14 mouse cellular contexts compared by ENCODE assay signal in the genomic region with DNA sequence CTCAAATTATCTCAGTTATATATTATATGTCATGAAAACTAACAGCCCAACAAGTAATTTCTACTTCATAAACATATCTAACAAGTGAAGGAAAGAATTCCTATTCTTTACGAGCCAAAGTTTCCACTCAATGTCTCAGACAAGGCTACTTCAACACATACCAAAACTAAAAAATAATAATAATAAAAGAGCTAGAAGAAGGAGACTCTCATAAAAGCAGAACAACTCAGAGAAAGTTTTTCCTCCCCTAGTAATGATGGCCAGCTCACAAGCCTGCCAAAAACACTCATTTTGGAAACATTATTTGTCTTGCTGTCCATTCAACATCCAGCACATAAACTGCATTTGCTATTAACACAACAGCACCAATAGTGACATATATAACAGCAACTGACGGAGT.
"Had no signal": no experiment of that assay in that cellular context is flagged by ENCODE, and none has a peak within 500 bp of the region (broad histone marks: within the 10 kb centered on the region; RNA-seq: fewer than 3 reads in every experiment).

No protein-coding gene starts in this region.

- DNase-seq: lung, adult 18-20 months; lung, postnatal 4 days; midbrain, embryonic 14.5 days; right cerebral cortex, postnatal 14 days; thymus, adult 2 months; thymus, postnatal 25 days; thymus, postnatal 4 days had no signal

- H3K9me3 ChIP-seq: lung, embryonic 15.5 days; midbrain, embryonic 10.5 days; midbrain, embryonic 12.5 days; neural tube, embryonic 12.5 days; stomach, embryonic 15.5 days had no signal

- H3K27me3 ChIP-seq: lung, embryonic 15.5 days; midbrain, embryonic 12.5 days; neural tube, embryonic 12.5 days; stomach, embryonic 15.5 days had no signal

- H3K27ac ChIP-seq: lung, embryonic 15.5 days; midbrain, embryonic 10.5 days; midbrain, embryonic 12.5 days; neural tube, embryonic 12.5 days; stomach, embryonic 15.5 days; stomach, postnatal 0 days had no signal

- H3K4me1 ChIP-seq: lung, embryonic 15.5 days; midbrain, embryonic 10.5 days; midbrain, embryonic 12.5 days; neural tube, embryonic 12.5 days; stomach, embryonic 15.5 days had no signal

- H3K4me2 ChIP-seq: lung, embryonic 15.5 days; midbrain, embryonic 12.5 days; neural tube, embryonic 12.5 days; stomach, embryonic 15.5 days had no signal

- H3K9ac ChIP-seq: lung, embryonic 15.5 days; midbrain, embryonic 12.5 days; neural tube, embryonic 12.5 days; stomach, embryonic 15.5 days had no signal

- H3K36me3 ChIP-seq: lung, embryonic 15.5 days; midbrain, embryonic 10.5 days; midbrain, embryonic 12.5 days; neural tube, embryonic 12.5 days; stomach, embryonic 15.5 days had no signal

- ATAC-seq: lung, postnatal 0 days had no signal

- H3K4me3 ChIP-seq: lung, embryonic 15.5 days; midbrain, embryonic 10.5 days; midbrain, embryonic 12.5 days; neural tube, embryonic 12.5 days; stomach, embryonic 15.5 days had no signal
